Mouse (Mus musculus) thymus, postnatal 4 days (tissue): ENCODE results near the gene Fam53b.
"Not testable (repeated sequence)": the region's sequence is repeated elsewhere in the genome, so short reads cannot be mapped to it uniquely, and the experiment has no call there.

ENCODE experiments used
- DNase-seq: peaks from one replicate; pipeline ENCODE4 v3.0.0; 2021

Gene Fam53b

GRCm38 (mm10) chr7:132673931-132674755 lies 139.5 kb downstream of the Fam53b start:
- DNase-seq, result no peak

- DNase-seq, result no peak
Observed at GRCm38 (mm10) chr7:132672481-132672959, 141.2 kb downstream of the Fam53b start.

GRCm38 (mm10) chr7:132670863-132671165 lies 142.9 kb downstream of the Fam53b start:
- DNase-seq, result no peak

DNA sequence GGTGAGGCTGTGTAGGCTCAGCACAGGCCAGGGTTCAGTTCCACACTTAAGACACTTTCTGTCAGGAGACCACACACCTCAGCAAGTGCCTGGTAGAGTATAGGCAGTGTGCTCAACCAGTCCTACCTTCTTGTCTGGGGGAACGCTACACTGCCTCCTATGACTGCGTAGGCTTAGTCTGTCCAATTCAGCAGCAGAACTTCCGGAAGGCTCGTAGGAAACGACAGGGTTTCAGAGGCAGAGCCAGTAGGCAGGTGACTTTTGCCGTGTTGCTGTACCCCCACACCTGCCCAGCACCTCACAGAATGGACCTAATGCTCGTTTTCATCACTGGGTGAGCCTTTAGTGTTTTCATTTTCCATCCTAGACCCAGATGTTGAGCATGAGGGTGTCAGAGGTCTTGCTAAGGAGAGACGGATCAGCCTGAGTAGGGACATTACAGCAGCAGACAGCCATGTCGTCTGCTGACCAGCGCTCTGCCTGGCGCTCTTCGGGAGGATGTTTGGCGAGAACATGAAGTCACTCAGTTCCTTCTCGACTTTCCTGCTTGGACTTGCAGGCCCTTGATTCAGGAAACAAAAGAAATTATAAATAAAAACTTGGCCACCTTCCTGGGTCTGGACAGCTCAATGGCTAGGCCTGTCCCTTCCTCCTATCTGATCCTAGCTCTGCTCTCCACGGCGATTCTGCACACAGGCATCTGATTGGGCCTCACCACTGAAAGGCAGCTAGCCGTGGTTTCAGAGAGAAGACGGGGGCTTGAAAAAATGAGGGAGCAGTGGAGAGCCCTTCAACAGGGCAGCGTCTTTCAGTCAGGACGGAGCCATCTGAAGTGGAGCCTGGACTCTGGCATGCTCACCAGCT lies 143.5 kb downstream of the Fam53b start:
- DNase-seq, result no peak

GRCm38 (mm10) chr7:132668604-132669003 lies 145.1 kb downstream of the Fam53b start:
- no peak for DNase-seq

GRCm38 (mm10) chr7:132666516-132666915 lies 147.2 kb downstream of the Fam53b start:
- DNase-seq, result no peak

DNA sequence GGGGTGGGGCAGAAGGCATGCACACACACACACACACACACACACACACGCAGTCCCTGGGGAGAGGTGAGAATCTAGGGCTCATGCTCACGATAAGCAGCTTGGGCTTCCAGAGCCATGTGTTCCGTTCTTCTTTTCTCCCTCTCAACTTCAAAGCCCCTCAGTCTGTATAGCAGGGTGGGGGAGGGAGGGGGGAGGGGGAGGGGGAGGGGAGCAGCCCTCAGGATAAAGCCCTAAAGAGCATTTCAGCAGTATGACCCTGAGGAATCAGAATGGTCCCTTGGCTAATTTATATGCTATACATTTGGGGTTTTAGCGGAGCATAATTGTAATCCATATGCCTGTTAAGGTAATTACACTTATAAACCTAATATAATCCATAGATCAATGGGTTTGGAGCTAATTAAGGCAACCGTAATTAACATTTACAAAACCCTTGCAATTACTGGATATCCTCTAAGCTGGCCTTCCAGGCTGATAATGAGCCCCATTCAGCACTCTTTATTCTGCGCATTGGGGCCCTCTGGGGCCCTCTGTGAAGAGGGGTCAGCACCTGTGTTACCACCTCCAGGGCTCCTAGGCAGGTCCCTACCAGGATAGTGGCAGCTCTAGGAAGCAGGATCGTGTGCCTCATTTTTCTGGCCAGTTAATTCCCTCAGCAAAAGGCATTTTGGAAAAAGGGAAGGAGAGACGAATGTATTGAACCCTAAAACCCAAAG lies 147.9 kb downstream of the Fam53b start:
- DNase-seq, result no peak

DNA sequence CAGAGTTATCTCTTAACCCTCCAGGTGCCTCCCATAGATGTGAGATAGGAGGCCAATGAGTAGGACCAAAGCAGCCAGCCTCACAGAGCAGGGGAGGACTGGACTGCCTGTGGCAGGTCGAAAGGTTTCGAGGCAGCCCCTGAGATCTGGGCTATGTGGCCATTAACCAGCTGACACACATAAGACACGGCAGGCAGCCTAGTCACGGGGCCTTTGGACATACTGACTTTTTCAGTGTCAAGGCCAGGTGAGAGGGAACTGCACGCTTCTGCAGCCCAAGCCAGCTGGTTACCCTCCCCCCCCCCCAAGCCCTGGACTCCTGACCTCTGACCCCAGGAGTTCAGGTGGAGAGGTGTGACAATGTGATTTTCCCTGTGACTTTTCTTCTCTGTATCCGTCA lies 148.9 kb downstream of the Fam53b start:
- DNase-seq, result no peak

DNA sequence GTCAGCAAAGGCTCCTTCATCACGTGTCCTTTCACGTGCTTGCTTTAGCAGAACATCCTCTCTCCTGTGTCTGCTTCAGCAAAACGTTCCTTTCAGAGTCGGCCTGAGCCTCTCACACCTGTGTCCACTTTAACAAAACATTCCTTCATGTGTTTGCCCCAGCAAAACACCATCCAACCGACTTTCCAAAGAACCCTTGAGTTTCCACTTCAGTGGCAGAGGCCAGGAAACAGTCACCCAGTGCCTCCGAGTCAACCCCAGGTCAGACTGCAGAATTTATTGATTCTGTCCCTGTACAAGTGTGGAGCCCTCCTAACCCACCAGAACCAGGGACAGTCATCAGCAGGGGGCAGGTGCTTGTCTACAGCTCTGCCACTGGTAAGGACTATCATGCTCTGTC lies 150.9 kb downstream of the Fam53b start:
- not testable (repeated sequence) for DNase-seq
